ENCODE assay signal across 20 mouse cellular contexts in the genomic region with DNA sequence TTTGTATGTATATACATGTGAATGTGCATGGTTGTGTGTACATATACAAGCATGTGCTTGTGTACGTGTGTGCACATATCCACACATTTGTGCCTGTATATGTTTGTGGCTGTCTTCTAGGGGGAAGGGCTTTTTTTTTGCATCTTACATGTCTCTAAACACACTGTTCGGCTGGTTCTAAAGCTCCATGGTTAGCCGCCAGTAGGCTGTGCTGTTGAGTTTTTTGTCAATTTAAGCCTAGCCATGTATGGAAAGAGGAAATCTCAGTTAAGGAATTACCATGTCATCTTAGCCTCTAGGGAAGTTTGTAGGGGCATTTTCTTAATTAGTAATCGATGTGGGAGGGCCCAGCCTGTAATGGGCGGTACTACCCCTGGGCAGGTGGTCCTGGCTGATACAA.
DNase-seq lines count a peak whose midpoint lies in the region; ATAC-seq and TF ChIP-seq lines count a peak whose summit lies in the region.
"Had no signal": no experiment of that assay in that cellular context is flagged by ENCODE, and none has a peak within 500 bp of the region (broad histone marks: within the 10 kb centered on the region; RNA-seq: fewer than 3 reads in every experiment).

No protein-coding gene starts in this region.

- no peak for TF ChIP-seq POLR2A in liver, adult 2 months (IDR thresholded peaks at IDR 0.05; ENCODE audit: extremely low read depth, insufficient read depth, low read length)

- WGBS in hindbrain, postnatal 0 days, result 77% methylated on average over 5 of the region's 5 CpGs
- 78% methylated on average over 5 of the region's 5 CpGs for WGBS in hindbrain, embryonic 16.5 days
- WGBS in liver, adult 2 months, result 79% methylated on average over 5 of the region's 5 CpGs
- WGBS in liver, embryonic 12.5 days (ENCODE audit: insufficient replicate concordance), result 67% methylated on average over 5 of the region's 5 CpGs

- peak; percentile 36 for DNase-seq in embryo, embryonic 10.5 days (ENCODE audit: low spot score)
- DNase-seq in embryo, embryonic 10 days (ENCODE audit: low spot score), result no peak
- peak; percentile 42 for DNase-seq in hindbrain, postnatal 0 days (ENCODE audit: low spot score)
- peak; percentile 29 for DNase-seq in liver, adult 2 months (ENCODE audit: extremely low read depth, low read depth, low spot score)
- DNase-seq in ZHBTc4 (ENCODE audit: low read depth, low spot score), result peak; percentile 43
- DNase-seq in cerebellum, postnatal 25 days, result no peak
- DNase-seq: adrenal gland, postnatal 14 days; cerebellum, adult 8-10 months; gastrocnemius, postnatal 10 days; heart, adult 18-20 months; lung, adult 18-20 months; right cerebral cortex, adult 18-20 months; thymus, postnatal 4 days had no signal

- no peaks in the 10 kb centered on the region for H3K27me3 ChIP-seq in hindbrain, postnatal 0 days (ENCODE audit: insufficient read depth, low read length)
- H3K27me3 ChIP-seq in hindbrain, embryonic 16.5 days (replicated peaks; ENCODE audit: control insufficient read depth, insufficient read depth, low read length), result no peaks in the 10 kb centered on the region
- no peaks in the 10 kb centered on the region for H3K27me3 ChIP-seq in liver, adult 2 months (ENCODE audit: control insufficient read depth, insufficient read depth, low read length)
- H3K27me3 ChIP-seq in liver, embryonic 12.5 days (replicated peaks), result no peaks in the 10 kb centered on the region
- H3K27me3 ChIP-seq: limb, embryonic 13.5 days; midbrain, embryonic 13.5 days had no signal

- H3K4me2 ChIP-seq in hindbrain, postnatal 0 days (ENCODE audit: low read depth, low read length), result no peak overlapping the region
- H3K4me2 ChIP-seq in hindbrain, embryonic 16.5 days (ENCODE audit: low read length), result no peak overlapping the region
- no peak overlapping the region for H3K4me2 ChIP-seq in liver, embryonic 12.5 days
- H3K4me2 ChIP-seq: limb, embryonic 13.5 days; midbrain, embryonic 13.5 days had no signal

- no peak for ATAC-seq in hindbrain, postnatal 0 days
- no peak for ATAC-seq in hindbrain, embryonic 16.5 days
- ATAC-seq in liver, embryonic 12.5 days, result no peak
- ATAC-seq: activated CD4-positive, CD25-positive, alpha-beta regulatory T cell, adult 4 months; CD4-positive, CD25-positive, alpha-beta regulatory T cell, adult 4 months; midbrain, embryonic 13.5 days had no signal

- no peaks in the 10 kb centered on the region for H3K9me3 ChIP-seq in hindbrain, postnatal 0 days (ENCODE audit: low read length)
- H3K9me3 ChIP-seq in hindbrain, embryonic 16.5 days (ENCODE audit: control insufficient read depth, low read length), result peaks cover 4% of the 10 kb centered on the region; the same call in 1 of the 2 replicates
- H3K9me3 ChIP-seq in liver, embryonic 12.5 days (replicated peaks), result peaks cover 49% of the 10 kb centered on the region
- H3K9me3 ChIP-seq: midbrain, embryonic 13.5 days had no signal

- H3K27ac ChIP-seq in hindbrain, postnatal 0 days, result no peak overlapping the region
- H3K27ac ChIP-seq in hindbrain, embryonic 16.5 days (ENCODE audit: low read depth, low read length), result no peak overlapping the region
- H3K27ac ChIP-seq in liver, adult 2 months (replicated peaks; ENCODE audit: insufficient read depth, low read depth, low read length), result no peak overlapping the region
- no peak overlapping the region for H3K27ac ChIP-seq in liver, embryonic 12.5 days
- H3K27ac ChIP-seq: limb, embryonic 13.5 days; midbrain, embryonic 13.5 days had no signal

- TF ChIP-seq CTCF in hindbrain, postnatal 0 days (IDR thresholded peaks at IDR 0.05; ENCODE audit: low read depth), result peak; percentile 53
- TF ChIP-seq CTCF in liver, adult 2 months (IDR thresholded peaks at IDR 0.05; ENCODE audit: low read depth, low read length), result peak; percentile 12; the same call in 1 of the 2 replicates

- H3K4me1 ChIP-seq in hindbrain, postnatal 0 days (ENCODE audit: insufficient read depth, low read length), result no peaks in the 10 kb centered on the region
- no peaks in the 10 kb centered on the region for H3K4me1 ChIP-seq in hindbrain, embryonic 16.5 days (ENCODE audit: control insufficient read depth, insufficient read depth, low read depth, low read length)
- H3K4me1 ChIP-seq in liver, adult 2 months (ENCODE audit: control insufficient read depth, insufficient read depth, low read length), result peaks cover 7% of the 10 kb centered on the region; the same call in 1 of the 2 replicates
- no peaks in the 10 kb centered on the region for H3K4me1 ChIP-seq in liver, embryonic 12.5 days
- H3K4me1 ChIP-seq: limb, embryonic 13.5 days had no signal

- H3K79me2 ChIP-seq in liver, adult 2 months (ENCODE audit: control insufficient read depth, insufficient read depth, low read length), result no peaks in the 10 kb centered on the region

- no peak overlapping the region for H3K9ac ChIP-seq in hindbrain, postnatal 0 days (replicated peaks; ENCODE audit: low read length)
- H3K9ac ChIP-seq in hindbrain, embryonic 16.5 days (ENCODE audit: low read depth, low read length), result no peak overlapping the region
- H3K9ac ChIP-seq in liver, adult 2 months (ENCODE audit: low read depth, low read length), result no peak overlapping the region
- no peak overlapping the region for H3K9ac ChIP-seq in liver, embryonic 12.5 days
- H3K9ac ChIP-seq: limb, embryonic 13.5 days; midbrain, embryonic 13.5 days had no signal

- H3K4me3 ChIP-seq in hindbrain, postnatal 0 days (ENCODE audit: low read length), result no peak overlapping the region
- no peak overlapping the region for H3K4me3 ChIP-seq in hindbrain, embryonic 16.5 days (ENCODE audit: low read length)
- no peak overlapping the region for H3K4me3 ChIP-seq in liver, adult 2 months (ENCODE audit: insufficient read depth, low read depth, low read length)
- no peak overlapping the region for H3K4me3 ChIP-seq in liver, embryonic 12.5 days
- H3K4me3 ChIP-seq: hindbrain, embryonic 10.5 days; limb, embryonic 13.5 days; midbrain, embryonic 13.5 days had no signal

- no peaks in the 10 kb centered on the region for H3K36me3 ChIP-seq in hindbrain, postnatal 0 days (ENCODE audit: insufficient read depth, low read length)
- H3K36me3 ChIP-seq in hindbrain, embryonic 16.5 days (ENCODE audit: control insufficient read depth, insufficient read depth, low read length), result no peaks in the 10 kb centered on the region
- H3K36me3 ChIP-seq in liver, adult 2 months (ENCODE audit: control insufficient read depth, insufficient read depth, low read length), result no peaks in the 10 kb centered on the region
- no peaks in the 10 kb centered on the region for H3K36me3 ChIP-seq in liver, embryonic 12.5 days
- H3K36me3 ChIP-seq: hindbrain, embryonic 10.5 days; limb, embryonic 13.5 days; midbrain, embryonic 13.5 days had no signal

Comparison
In these comparisons a context has a peak if more than half of its experiments do, and no peak if none do; other contexts are left out.
1. DNase-seq: peak in embryo, embryonic 10.5 days (single experiment), hindbrain, postnatal 0 days (single experiment), liver, adult 2 months (single experiment) and ZHBTc4 (single experiment); none in embryo, embryonic 10 days (single experiment) and cerebellum, postnatal 25 days (0 of 2).